Mouse (Mus musculus) brain, embryonic 14.5 days (tissue): ENCODE measurements around the gene Npff.

Source experiments
- CTCF ChIP-seq: fragments of 200-500 bp; IDR thresholded peaks from 2 replicates; pipeline ENCODE4 v1.5.1; 2012; ENCODE audit warnings: inconsistent platforms, mild to moderate bottlenecking, moderate library complexity, borderline replicate concordance; ENCODE audit not compliant: insufficient read depth, insufficient read length; ENCODE audit errors: extremely low read depth
- POLR2A ChIP-seq: fragments of 200-500 bp; IDR thresholded peaks from 2 replicates; pipeline ENCODE4 v1.6.1; 2012; ENCODE audit warnings: mild to moderate bottlenecking, inconsistent platforms, borderline replicate concordance; ENCODE audit not compliant: poor library complexity, insufficient read depth, insufficient read length, severe bottlenecking; ENCODE audit errors: extremely low read depth

- TF ChIP-seq POLR2A = no peak
- TF ChIP-seq CTCF = no peak
These were observed 9.5 kb downstream of the Npff start for GRCm38 (mm10) chr15:102515261-102515660.
